Mouse (Mus musculus): ENCODE measurements around the gene Prkcg.
A peak's percentile ranks its signal among the peaks of the same experiment; 100 is the strongest.
"Not testable (repeated sequence)": the region's sequence is repeated elsewhere in the genome, so short reads cannot be mapped to it uniquely, and the experiment has no call there.

Prkcg gene

GRCm38 (mm10) chr7:3291197-3291596 is 2.2 kb downstream of the Prkcg start:
- peak; percentile 83 for DNase-seq

- DNase-seq, result no peak
These were observed 2.8 kb downstream of the Prkcg start for GRCm38 (mm10) chr7:3291764-3292163.

GRCm38 (mm10) chr7:3292271-3292670 is 3.3 kb downstream of the Prkcg start:
- not testable (repeated sequence) for DNase-seq

- peak; percentile 99 for DNase-seq
These were observed 3.8 kb downstream of the Prkcg start for GRCm38 (mm10) chr7:3292791-3293190.

- DNase-seq, result no peak
These were observed 5.8 kb downstream of the Prkcg start for GRCm38 (mm10) chr7:3294794-3295193.

GRCm38 (mm10) chr7:3295321-3296110 is 6.5 kb downstream of the Prkcg start:
- DNase-seq, result no peak

GRCm38 (mm10) chr7:3296711-3297110 is 7.7 kb downstream of the Prkcg start:
- no peak for DNase-seq

- DNase-seq, result peak; percentile 73
These were observed 11.1 kb downstream of the Prkcg start for GRCm38 (mm10) chr7:3299941-3300617.

GRCm38 (mm10) chr7:3300891-3301627 is 12.1 kb downstream of the Prkcg start:
- no peak for DNase-seq

GRCm38 (mm10) chr7:3301628-3302555 is 12.9 kb downstream of the Prkcg start:
- peak; percentile 42 for DNase-seq

GRCm38 (mm10) chr7:3302556-3303275 is 13.7 kb downstream of the Prkcg start:
- peak; percentile 59 for DNase-seq

- peak; percentile 50 for DNase-seq
These were observed 14.3 kb downstream of the Prkcg start for GRCm38 (mm10) chr7:3303276-3303781.

GRCm38 (mm10) chr7:3303789-3304188 is 14.8 kb downstream of the Prkcg start:
- no peak for DNase-seq

GRCm38 (mm10) chr7:3304298-3304697 is 15.3 kb downstream of the Prkcg start:
- peak; percentile 29 for DNase-seq

GRCm38 (mm10) chr7:3306400-3306799 is 17.4 kb downstream of the Prkcg start:
- DNase-seq, result no peak

- no peak for DNase-seq
These were observed 19.7 kb downstream of the Prkcg start for GRCm38 (mm10) chr7:3308646-3309045.

GRCm38 (mm10) chr7:3310233-3310632 is 21.3 kb downstream of the Prkcg start:
- DNase-seq, result no peak

- no peak for DNase-seq
These were observed 24.6 kb downstream of the Prkcg start for GRCm38 (mm10) chr7:3313571-3313970.

GRCm38 (mm10) chr7:3314121-3314520 is 25.1 kb downstream of the Prkcg start:
- DNase-seq, result no peak

- DNase-seq, result no peak
These were observed 28.7 kb downstream of the Prkcg start for GRCm38 (mm10) chr7:3317704-3318103.

GRCm38 (mm10) chr7:3320856-3321255 is 31.9 kb downstream of the Prkcg start:
- no peak for DNase-seq
